Mouse (Mus musculus) central nervous system, embryonic 11.5 days (tissue): ENCODE measurements around the gene Gp1ba. TPM values are rescaled to one million over a fixed set of nuclear protein-coding genes. Genes with fewer than 3 reads are reported as not detected.

Experiments used
- polyA plus RNA-seq: library from polyadenylated mRNA; depleted of rRNA; stranded (reverse); fragments of >200 nt; gene quantifications from 2 replicates; pipeline ENCODE4 v1.2.3, GENCODE M21; 2012; rRNA removed

The Gp1ba gene
- polyA plus RNA-seq: 0.71 and 1.1 TPM in 2 replicates

GRCm38 (mm10) chr11:70638714-70639278 is at the start of gene Gp1ba:
Gene Gp1ba, plus strand, starts transcription at chr11:70639122.

GRCm38 (mm10) chr11:70615516-70616093 is 23.3 kb upstream of the Gp1ba start, which contains the start of gene 4930544D05Rik:
Gene 4930544D05Rik, plus strand, starts transcription at chr11:70615848.

GRCm38 (mm10) chr11:70619101-70619500 is 19.8 kb upstream of the Gp1ba start, which contains the start of gene Chrne:
Gene Chrne, minus strand, starts transcription at chr11:70619216.

GRCm38 (mm10) chr11:70646691-70647650 is 8.0 kb downstream of the Gp1ba start, which contains the start of the genes Rnf167 and Slc25a11:
Gene Rnf167, plus strand, starts transcription at chr11:70647235.
Gene Slc25a11, minus strand, starts transcription at chr11:70647479.

GRCm38 (mm10) chr11:70654198-70654922 is 15.4 kb downstream of the Gp1ba start, which contains the start of gene Pfn1:
Gene Pfn1, minus strand, starts transcription at chr11:70654644.

GRCm38 (mm10) chr11:70656964-70657363 is 18.0 kb downstream of the Gp1ba start, which contains the start of gene Eno3:
Gene Eno3, plus strand, starts transcription at chr11:70657202.

GRCm38 (mm10) chr11:70668771-70669505 is 30.0 kb downstream of the Gp1ba start, which contains the start of gene Spag7:
Gene Spag7, minus strand, starts transcription at chr11:70669416.

GRCm38 (mm10) chr11:70687601-70688199 is 48.8 kb downstream of the Gp1ba start, which contains the start of gene Camta2:
Gene Camta2, minus strand, starts transcription at chr11:70688105.

Other genes with a start within 250 kb of the Gp1ba start
- gene Pelp1, start 229.1 kb upstream of the Gp1ba start, polyA plus RNA-seq: 34.7 and 45.0 TPM in 2 replicates
- 49.1 and 64.2 TPM in 2 replicates for gene Arrb2, start 206.5 kb upstream of the Gp1ba start, polyA plus RNA-seq
- gene Med11, start 187.2 kb upstream of the Gp1ba start, polyA plus RNA-seq: 37.6 and 48.2 TPM in 2 replicates
- gene Zmynd15, start 179.7 kb upstream of the Gp1ba start, polyA plus RNA-seq: 0.47 and 0.52 TPM in 2 replicates
- gene Cxcl16, start 179.1 kb upstream of the Gp1ba start, polyA plus RNA-seq: 1.7 and 2.2 TPM in 2 replicates
- 1.2 and 1.3 TPM in 2 replicates for gene Tm4sf5, start 133.9 kb upstream of the Gp1ba start, polyA plus RNA-seq
- gene Vmo1, start 124.5 kb upstream of the Gp1ba start, polyA plus RNA-seq: 0.22 and 0.30 TPM in 2 replicates
- 0.25 and 0.60 TPM in 2 replicates for gene Gltpd2, start 119.9 kb upstream of the Gp1ba start, polyA plus RNA-seq
- 450 and 522 TPM in 2 replicates for gene Psmb6, start 113.8 kb upstream of the Gp1ba start, polyA plus RNA-seq
- not detected in 2 replicates for gene Gm40193, start 106.2 kb upstream of the Gp1ba start, polyA plus RNA-seq
- 7.3 and 9.7 TPM in 2 replicates for gene Pld2, start 99.1 kb upstream of the Gp1ba start, polyA plus RNA-seq
- 51.8 and 75.5 TPM in 2 replicates for gene Mink1, start 76.2 kb upstream of the Gp1ba start, polyA plus RNA-seq
- not detected in 2 replicates for gene 4930544D05Rik, start 23.3 kb upstream of the Gp1ba start, polyA plus RNA-seq
- gene Chrne, start 19.9 kb upstream of the Gp1ba start, polyA plus RNA-seq: not detected in 2 replicates
- 65.1 and 75.1 TPM in 2 replicates for gene Rnf167, start 8.1 kb downstream of the Gp1ba start, polyA plus RNA-seq
- gene Slc25a11, start 8.4 kb downstream of the Gp1ba start, polyA plus RNA-seq: 97.5 and 110 TPM in 2 replicates
- gene Pfn1, start 15.5 kb downstream of the Gp1ba start, polyA plus RNA-seq: 596 and 833 TPM in 2 replicates
- gene Eno3, start 18.1 kb downstream of the Gp1ba start, polyA plus RNA-seq: 31.1 and 40.7 TPM in 2 replicates
- 113 and 176 TPM in 2 replicates for gene Spag7, start 30.3 kb downstream of the Gp1ba start, polyA plus RNA-seq
- 12.3 TPM in 2 replicates for gene Camta2, start 49.0 kb downstream of the Gp1ba start, polyA plus RNA-seq
- 0.44 and 1.1 TPM in 2 replicates for gene Inca1, start 61.0 kb downstream of the Gp1ba start, polyA plus RNA-seq
- 28.3 and 36.8 TPM in 2 replicates for gene Kif1c, start 61.4 kb downstream of the Gp1ba start, polyA plus RNA-seq
- 4.8 and 5.2 TPM in 2 replicates for gene Zfp3, start 125.1 kb downstream of the Gp1ba start, polyA plus RNA-seq
- 0.05 TPM in 1 of 2 replicates, not detected in the other for gene Scimp, start 173.5 kb downstream of the Gp1ba start, polyA plus RNA-seq
- gene Rabep1, start 205.7 kb downstream of the Gp1ba start, polyA plus RNA-seq: 19.7 and 22.9 TPM in 2 replicates